Mouse (Mus musculus) heart, adult 9 months (tissue): ENCODE results near the gene Ifna4.

Experiments
- DNase-seq, 2 experiments: peaks; one replicate each; pipeline ENCODE4 v3.0.0; 2022; ENCODE audit warnings: low spot score in 2 of 2

The Ifna4 gene

DNA sequence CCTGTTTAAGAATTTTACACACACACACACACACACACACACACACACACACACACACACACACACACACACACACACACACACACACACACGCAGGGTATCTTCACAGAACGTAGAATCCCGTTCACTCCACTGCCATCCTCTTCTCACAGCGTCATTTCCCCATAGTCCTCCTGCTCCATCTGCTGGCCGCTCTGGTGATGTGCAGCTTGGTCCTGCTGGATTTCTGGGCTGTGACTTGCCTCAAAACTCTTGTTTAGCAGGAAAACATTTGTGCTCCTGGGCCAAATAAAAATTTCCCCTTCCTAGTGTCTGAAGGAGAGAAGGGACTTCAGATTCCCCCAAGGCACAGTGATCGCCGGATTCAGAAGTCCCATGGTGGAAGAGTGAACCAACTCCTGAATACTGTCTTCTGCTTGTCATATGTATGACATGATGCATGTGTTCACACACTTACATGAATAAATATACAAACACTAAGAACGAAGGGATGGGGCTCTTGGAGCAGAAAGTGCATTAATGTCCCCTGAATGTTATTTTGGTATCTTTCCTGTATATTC is 25.8 kb downstream of the Ifna4 start:
- DNase-seq, result peak; percentile 33 to 65

DNA sequence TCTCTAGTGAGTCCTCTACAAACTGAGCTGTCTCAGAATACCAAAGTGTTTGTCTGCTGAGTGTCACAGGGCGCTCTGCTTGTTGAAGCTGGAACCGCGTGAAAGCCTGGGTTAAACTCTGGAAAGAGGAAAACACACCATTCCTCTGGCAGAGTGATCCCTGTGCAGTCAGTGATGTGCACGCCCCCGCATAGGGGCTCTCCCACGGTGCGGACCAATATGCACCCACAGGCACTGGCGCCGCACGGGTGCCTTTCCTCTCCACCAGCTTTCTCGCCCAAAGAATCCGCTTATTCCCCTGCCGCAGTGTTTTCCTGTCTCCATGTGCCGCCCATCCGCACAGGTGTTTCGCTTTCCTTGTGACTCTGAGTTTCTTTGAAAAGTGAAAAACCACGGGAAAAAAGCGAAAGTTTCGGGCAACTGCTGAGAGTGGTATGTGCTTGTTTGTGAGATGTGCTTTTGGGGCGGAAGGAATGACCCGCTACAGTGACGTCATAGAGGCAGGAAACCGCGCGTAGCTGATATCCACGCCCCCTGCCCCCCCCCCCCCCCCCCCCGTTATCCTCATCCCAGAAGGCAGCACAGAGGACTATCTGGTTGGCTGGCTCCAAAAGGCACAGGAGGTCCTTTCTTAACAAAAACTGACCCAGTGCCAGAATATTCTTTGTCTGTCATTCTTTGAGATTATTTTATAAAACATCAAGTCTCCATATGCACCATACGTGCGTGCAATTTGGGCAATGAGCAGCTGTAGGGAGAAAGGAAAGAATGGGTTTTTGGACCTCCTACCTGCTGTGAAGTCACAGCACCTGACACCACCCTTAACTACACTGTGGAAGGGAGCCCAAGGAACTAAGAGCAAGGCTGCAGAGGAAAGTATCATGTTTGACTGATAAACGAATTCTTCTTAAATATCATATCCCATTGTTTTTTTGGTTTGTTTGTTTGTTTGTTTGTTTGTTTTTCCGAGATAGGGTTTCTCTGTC is 26.6 kb downstream of the Ifna4 start:
- peak; percentile 16 to 38 for DNase-seq

DNA sequence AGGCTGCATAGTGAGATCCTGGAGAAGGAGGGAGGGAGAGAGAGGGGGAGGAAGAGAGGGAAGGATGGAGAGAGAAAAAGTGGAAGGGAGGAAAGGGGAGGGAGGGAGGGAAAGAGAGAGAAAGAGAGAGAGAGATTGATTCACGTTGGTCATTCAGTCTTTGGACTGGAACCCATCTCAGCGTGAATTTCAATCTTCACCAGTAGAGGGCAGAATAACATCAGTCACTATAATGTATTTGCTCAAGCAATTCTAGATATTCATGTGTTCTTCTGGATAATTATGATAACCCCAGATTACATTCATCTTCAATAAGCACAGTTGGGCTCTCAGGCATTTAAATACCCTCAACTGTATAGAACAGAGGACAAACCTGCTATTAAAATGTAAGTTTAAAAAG is 31.0 kb downstream of the Ifna4 start:
- peak in 1 of 2 experiments; percentile 18 for DNase-seq

DNA sequence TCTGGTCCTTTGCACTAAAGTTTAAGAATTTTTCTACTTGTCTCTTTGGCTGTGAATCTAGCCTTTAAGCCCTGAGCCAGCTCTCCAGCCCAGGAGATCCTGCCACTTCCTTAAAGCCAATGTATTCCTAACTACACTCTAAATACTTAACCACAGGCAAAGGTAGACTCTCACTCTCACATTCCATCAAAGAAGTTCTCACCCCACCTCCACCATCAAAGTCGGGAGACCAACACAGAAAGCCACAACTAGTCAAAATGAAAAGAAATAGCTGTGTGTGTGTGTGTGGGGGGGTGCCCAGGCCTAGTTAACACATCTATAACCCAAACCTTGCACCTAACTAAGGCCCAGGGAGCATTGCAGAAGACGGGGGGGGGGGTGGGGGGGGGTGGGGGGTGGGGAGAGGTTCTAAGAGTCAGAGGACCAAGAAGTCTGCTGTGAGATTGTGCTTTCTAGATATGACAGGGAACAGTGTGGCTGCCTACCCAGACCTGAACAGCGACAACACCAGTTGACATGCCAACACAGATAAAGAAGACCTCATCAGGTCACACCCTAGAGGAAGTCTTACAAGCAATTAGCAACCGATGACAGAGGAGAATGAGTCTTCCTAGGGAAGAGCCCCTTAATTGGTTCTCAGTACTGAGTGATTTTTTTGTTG is 33.9 kb downstream of the Ifna4 start:
- DNase-seq, result no peak

DNA sequence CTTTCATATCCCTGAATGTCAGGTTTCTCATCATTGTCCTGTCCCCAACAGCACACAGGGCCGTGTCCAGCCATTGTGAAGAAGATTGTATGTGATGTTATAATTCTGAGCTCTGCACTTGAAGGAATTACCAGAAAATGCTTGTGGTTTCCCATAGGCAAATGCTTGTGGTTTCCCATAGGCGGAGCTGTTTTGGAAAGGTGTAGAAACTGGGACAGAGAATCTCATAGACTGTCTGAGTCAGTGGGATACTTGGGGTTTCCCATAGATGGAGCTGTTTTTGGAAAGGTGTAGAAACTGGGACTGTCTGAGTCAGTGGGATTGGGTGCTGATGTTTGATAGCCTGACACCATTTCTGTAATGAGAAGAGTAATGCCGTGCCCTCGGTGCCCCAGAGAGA is 34.9 kb downstream of the Ifna4 start:
- no peak for DNase-seq

DNA sequence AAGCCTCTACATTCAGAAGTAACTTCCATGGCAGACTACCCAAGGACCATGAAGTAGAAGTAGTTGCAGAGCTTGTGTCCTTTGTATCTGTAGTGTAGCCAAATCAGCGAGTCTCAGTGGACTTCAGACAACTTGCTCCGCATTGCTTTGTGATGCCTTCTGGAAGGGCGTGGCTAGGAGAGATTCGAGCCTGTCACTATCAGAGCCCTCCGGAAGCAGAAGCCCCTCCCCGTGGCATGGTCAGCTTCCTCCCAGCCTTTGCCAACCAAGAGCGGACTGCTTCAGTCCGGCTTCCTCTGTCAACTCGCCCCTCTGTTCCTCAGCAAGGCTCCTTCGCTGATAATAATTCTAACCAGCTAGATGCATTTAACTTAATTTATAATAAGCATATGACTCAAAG is 36.6 kb downstream of the Ifna4 start:
- no peak for DNase-seq

DNA sequence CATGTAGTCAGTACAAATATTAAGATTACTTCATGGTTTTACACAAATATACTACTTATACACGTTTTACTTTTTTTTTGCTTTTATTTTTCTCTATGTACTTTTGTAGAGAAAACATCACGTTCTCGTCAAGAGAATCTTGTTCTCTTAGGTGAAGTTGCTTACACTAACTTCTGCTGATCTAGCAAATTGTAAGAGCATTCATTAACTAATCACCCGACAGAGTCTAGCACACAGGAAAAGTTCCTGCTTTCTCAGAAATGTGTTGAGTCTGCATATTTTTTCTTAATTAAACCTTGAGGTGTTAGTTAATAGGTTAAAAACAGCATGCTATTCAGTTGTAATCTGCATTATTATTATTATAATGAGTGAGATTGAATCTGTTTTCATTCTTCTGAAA is 37.1 kb downstream of the Ifna4 start:
- DNase-seq, result no peak

DNA sequence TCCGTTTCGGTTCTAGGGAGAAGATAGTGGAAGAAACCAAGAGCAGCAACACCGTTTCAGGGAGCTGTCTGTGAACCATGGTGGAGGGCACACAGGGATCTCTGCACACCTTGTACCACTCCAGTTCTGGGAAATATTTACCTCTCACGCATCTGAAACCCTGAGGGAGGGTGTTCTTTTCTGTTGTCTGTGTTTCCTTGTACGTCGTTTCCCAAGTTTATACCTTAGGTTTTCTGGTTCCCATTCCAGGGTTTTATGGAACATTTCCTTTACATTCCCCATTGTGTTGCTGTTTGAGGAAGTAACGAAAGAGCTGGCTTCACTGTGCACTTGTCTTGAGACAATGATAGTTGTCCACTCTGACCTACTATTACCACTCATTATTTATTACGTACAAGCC is 38.4 kb downstream of the Ifna4 start, which contains the start of gene Ifne:
Gene Ifne (minus strand): TSS at position 101 of the 400 bp plus-strand sequence.
- DNase-seq, result no peak

DNA sequence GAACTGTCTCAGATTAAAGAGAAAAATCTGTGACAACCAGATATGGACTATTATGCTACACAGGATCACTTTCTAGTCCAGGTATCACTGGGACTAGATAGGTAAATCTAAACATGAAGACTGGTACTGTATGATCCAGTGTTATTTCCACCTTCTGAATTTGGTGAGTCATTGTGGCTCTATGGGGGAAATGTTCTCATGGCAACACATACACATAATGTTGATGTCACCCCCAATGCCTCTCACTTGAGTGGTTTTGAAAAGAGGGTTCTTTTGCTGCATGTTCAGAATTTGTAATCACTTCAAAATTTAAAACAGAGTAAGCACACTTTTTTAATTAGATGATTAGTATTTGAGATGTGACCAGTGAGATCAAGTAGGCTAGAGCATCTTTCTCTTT is 46.6 kb downstream of the Ifna4 start:
- DNase-seq, result no peak
